Mouse (Mus musculus) kidney, adult 9 months (tissue): ENCODE measurements around the gene Sox5.

Experiments
- DNase-seq: peaks from one replicate; pipeline ENCODE4 v3.0.0; 2022

The Sox5 gene

DNA sequence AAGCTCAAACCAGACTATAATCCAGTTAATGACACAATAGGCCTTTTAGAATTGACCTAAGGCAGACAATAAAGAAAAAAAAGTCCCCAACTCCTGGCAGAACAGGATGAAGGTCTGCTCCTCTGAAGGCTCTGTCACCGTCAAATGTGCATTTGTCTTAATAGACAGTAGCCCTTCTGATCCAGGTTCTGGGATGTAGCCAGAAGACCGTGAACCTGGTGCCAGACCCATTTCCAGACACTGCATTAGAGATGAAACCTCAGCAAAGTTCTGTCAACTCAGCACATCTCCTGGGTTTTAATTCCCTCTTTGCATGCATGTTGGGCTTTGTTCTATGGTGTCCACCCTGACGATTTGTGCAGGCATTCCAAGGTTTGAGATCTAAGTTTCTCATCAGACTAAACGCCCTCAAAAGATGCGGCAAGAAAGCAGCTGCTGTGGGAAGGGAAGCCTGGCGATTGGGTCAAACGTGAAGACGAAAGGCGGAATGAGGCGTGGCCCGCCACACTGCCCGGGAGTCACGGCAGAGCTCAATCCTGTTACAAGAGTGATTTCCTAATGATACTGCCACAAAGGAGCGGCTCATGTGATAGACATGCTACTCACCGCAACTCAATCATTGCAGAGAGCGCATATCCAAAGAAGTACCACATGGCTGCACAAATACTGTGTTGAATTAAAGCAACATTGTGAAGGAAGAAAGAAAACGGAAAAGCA is 394.1 kb downstream of the Sox5 start:
- no peak for DNase-seq

DNA sequence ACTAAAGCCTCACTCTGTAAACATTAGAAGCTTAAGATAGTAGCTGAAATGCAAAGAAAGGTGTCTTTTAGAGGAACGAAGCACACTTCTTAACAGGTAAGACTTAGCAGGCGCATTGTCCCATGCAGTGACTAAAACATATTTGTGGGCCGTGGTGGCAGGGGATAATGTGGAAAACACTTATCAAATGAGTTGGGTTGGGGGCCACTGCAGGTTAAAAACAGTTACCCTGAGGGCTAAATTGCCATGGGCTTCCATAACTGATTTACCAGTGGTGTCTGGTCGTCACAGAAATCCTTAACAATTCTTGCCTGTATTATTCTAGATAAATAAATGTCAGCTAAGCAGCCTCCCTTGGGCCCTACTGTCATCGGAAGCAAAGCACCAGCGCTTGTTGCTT is 401.1 kb downstream of the Sox5 start:
- no peak for DNase-seq

DNA sequence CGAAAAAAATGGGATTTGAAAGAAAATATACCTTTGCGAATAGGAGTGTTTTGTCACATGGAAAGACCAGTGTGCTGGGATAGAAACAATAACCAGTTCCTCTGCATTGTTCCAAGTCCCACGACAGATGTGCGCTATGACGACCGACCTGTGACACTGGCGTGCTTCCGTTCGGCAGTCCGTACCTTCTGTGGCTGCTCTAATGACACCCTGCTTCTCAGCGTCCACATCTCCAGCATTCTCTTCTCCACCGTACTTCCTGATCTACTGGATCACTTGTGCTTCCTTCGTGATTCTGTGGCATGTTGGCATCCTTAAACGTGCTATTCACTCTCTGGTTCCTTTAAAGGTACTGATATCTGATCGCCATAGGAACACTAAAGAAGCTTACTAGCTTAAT is 401.6 kb downstream of the Sox5 start:
- no peak for DNase-seq

DNA sequence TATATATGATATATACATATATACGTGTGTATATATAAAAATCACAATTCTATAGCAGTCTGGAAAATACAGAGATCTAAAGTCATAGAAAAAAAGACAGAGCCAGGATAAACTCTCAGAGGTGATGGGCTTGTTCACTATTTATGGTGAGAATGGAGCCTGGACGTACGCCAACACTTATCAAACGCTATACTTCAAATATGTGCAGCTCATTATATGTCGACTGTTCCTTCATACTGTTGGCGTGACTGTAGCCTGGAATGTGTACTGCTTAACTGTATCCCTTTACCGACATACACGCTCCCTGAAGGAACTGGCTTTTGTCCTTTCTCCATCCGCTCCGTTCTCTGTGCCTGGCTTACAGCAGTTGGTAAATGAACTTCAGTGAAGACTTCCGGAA is 407.0 kb downstream of the Sox5 start:
- DNase-seq: no peak

DNA sequence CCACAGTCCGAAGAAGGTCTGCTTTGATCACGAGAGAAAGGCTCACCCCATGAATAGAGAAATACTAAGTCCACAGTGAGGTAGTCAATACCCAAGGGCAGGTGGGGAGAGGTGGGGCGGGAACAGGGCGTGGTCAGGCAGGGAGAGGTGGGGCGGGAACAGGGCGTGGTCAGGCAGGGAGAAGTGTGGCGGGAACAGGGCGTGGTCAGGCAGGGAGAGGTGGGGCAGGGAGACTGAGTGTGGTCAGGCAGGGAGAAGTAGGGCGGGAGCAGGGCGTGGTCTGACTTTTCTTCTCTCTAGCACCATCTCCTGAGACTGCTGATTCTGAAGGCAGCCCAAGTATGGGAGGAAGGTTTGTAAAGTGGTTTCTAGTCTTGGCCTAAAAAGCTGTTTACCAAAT is 411.1 kb downstream of the Sox5 start:
- no peak for DNase-seq

DNA sequence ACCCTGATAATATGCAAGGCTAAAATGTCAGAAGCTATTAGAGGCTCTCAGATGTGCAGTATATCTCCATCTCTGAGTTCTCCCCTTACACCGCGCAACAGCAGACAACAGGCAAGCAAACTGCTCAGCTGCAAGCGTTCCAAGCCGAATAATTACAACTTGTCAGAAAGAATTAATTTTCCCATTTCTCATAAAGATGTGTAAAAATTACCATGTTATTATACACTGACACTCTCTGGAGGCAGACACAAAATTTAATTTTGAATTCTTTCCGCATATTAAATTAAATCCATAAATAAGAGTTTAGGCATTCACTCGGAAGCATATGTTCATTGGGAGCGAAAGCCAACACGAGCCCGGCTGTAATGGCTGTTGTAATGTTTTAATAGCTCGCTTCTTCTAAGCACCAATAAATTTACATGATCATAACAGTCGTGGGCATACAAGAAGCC is 414.1 kb downstream of the Sox5 start:
- DNase-seq: no peak

DNA sequence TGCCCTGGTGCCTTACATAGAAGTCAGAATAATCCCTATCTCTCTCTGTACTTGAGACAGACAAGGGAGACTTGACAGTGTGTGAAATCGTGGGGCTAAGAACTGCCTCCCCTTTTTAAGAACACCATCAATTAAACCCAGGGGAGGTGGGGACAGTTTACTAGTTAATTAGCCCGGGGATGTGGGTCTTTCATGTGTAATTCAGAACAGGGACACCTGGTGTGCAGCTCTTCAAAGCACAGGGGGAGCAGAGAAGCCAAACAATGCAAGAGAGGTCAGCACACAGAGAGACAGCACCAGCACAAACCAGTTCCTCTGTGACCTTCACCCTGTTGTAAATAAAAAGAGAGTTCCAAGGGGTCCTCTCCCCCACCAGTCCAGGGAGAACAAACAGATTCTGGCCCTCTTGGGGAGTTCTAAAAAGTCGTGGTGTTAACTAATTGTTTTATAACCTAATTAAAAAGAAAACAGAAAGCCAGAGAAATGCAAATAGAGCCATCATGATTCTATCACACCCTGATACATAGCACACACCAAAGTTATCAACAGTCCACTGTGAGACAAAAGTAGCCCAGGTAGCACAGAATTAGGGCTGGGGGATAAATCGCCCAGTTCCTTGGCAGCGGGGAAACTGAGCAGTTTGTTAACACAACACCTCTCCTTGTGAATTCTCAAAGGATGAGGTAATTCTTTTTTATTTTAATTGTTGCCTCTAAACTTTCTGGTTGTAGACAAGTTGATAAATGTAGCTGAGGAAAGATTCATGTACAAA is 420.3 kb downstream of the Sox5 start:
- no peak for DNase-seq

DNA sequence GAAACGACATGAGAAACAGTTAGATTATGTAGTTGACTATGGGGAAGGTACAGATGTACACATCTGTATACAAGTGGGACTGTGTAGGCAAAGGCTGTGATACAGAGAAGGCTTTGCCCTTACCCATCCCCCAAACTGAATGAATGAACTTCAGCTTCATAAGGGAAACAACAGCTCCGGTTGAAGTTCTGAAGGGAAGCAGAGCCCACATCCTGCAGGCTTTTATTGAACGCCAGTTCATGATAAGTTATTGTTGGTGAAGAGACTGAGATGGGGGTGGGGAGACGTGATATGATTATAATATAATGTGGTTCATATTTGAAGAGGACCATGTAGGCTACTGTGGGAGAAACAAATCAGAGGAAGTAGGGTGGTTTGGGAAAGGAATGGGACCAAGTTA is 424.7 kb downstream of the Sox5 start:
- no peak for DNase-seq

DNA sequence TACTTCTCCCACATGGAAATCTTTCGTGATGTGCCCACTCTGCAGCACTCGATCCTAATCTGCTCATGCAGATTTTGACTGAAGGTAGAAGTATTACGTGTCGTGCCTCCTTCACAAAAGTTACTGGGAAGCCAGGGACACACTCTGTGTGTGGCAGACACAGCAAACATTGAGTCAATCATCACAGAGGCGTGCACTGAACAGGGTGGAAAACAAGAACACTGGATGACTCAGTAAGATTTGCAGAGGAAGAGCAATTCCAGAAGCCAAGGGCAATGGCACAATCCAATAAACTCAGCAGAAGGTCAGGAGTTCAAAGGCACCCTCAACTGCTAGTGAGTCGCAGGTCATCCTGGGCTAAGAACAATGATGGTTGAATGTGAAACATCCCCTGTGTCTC is 430.7 kb downstream of the Sox5 start:
- no peak for DNase-seq

DNA sequence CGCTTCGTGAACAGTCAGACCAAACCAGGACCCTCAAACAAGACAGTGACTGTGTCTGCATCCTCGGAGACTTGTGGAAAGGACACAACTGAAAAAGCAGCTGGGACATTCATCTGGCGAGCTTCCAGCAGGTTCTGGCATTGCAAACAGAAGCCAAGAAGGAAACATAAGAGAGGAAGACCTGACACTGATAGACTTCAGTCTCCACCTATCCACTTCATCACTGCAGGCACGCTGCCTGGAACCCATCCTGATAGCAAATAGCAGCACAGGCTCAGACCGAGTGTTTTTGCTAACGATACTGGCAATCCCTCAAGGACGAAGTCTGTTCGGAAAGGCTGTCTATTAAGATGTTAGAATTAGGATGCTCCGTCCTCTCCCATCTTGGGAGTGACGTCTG is 438.4 kb downstream of the Sox5 start:
- no peak for DNase-seq

DNA sequence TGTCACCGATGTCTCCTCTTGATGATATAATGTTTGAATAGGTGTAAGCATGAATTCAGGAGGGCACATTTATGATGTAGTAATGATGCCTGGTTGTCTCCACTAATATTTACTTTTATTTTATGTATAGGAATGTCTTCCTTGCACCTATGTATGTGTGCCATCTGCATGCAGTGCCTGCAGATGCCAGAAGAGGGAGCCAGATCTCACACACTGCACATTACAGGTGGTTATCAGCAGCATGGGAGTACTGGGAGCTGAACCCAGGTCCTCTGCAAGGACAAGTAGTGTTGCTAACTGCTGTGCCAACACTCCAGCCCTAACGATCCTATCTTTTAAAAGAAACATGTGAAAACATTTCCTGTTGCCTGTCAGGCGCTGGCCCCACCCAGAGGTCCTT is 442.2 kb downstream of the Sox5 start:
- DNase-seq: no peak

DNA sequence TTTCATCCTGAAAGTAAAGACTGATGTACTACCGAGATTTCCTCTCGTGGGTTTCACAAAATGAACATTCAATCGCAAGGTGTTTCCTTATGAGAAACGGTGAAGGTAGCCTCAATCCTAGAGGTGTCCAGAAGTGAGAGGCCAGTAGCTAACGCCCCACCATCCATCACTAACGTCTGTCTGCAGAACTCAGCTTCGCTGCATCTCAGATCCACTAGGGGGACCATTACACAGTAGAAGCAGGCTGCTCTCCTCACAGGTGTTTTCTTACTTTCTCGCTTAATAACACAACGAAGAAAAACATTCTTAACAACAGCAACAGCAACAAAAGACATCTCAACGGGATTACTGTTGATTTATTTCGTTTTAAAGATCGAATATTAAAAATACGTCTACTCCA is 442.8 kb downstream of the Sox5 start:
- peak; percentile 6 for DNase-seq

DNA sequence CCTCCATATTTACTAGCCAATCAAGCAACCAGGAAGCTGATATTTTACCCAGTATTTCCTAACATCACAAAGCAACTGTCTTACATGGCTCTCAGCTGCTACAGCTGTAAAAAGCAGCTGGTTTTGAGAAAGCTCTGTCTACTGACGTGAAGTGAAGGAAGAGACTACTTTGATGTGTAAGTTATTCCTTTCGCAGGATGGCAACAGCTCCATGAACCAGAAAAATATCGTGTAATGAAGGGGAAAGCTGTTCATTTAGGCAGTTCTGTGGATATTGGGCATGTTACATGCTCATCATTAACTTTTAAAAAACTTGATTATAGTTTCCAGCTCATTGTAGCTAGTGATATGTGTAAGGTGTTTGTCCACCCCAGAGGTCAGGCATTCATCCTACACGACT is 443.6 kb downstream of the Sox5 start:
- DNase-seq: no peak

DNA sequence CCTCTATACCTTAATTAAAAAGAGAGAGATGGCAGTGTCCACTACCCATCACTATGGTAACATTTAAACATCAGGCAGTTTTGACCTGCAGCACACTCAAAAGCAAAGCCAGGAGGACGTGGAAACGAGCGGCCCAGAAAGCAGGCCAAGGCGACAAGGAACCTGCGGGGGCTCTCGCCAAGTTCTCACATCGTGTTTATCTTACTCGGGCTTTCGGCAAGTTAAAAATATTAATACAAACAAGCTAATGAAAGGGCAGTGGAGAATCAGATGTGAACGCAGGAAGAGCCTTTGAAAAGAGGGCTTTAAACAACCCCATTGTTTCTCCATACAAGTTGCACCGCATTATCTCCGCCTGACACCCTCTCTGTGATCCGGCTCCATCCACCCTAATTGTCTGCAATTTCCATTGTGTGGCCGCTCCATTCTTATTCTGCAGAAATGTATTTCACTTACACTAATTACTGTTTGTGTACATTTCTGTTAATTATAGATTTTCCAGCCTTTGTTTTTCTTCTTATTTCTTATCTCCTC is 444.3 kb downstream of the Sox5 start:
- no peak for DNase-seq

DNA sequence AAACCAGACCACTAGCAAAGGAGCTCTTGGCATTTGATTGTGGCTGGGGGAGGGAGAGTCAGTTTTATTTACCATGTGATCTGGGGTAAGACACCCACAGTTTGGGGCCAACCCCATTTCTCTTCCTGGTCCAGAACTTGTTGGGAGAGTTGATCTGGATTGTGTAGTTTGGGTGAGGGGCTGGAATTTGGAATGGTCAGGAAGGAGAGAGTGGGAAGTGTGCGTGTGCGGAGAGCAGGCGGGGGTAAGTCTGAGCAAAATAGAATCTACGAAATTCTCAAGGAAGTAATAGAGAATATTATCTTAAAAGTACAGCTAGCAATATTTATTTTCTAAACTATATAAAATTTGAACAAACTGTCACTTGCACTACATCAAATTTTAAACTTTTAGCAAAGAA is 445.0 kb downstream of the Sox5 start:
- DNase-seq: no peak

DNA sequence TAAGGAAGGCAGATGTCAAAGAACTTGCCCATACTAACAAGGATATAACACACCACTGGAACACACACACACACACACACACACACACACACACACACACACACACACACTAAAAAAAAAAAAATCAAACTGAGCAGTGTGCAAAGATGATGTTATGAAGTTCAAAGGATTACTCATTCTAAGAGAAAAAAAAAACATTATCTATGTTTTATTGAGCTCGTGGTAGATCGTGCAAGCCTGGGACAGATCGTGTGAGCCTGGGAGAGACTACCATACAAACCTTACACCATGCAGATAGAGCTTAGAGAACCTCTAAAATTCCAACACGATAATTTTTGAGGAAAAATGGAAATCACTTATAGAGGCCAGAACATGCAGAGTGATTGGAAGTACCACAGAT is 448.6 kb downstream of the Sox5 start:
- no peak for DNase-seq

DNA sequence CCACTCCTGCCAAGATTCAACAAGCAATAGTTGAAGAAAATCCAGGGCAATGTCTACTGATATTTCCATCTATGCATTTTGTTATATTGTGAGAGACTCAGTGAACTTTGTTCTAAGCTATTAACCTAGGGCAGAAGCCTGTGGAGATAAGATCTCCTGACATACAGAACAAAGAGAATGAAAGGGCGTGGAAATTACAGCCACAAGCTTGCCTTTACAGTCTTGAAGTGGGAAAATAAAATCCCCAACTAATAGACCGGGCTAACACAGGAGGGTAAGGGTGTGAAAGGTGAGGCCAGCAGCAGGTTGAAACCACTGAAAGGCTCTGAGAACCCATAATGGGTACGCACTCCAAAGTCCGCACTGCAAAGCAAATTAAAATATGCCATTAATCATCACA is 449.8 kb downstream of the Sox5 start:
- DNase-seq: no peak

DNA sequence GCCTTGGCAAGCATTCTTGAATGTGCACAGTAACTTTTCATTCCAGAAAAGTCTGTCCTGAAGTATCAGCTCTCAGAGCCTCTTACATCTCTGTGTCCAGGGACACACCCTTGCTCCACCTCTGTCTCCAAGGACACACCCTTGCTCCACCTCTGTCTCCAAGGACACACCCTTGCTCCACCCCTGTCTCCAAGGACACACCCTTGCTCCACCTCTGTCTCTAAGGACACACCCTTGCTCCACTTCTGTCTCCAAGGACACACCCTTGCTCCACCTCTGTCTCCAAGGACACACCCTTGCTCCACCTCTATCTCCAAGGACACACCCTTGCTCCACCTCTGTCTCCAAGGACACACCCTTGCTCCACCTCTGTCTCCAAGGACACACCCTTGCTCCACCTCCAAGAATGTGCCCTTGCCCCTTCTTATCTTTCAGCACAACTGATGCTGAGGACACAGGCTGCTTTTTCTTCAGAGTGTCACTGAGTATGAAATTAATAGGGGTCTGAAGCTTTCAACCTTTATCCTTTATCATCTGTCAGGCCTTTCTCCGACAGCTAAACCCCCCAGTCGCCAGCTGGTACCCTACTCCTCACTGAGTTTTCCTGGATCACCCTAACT is 452.4 kb downstream of the Sox5 start:
- no peak for DNase-seq

DNA sequence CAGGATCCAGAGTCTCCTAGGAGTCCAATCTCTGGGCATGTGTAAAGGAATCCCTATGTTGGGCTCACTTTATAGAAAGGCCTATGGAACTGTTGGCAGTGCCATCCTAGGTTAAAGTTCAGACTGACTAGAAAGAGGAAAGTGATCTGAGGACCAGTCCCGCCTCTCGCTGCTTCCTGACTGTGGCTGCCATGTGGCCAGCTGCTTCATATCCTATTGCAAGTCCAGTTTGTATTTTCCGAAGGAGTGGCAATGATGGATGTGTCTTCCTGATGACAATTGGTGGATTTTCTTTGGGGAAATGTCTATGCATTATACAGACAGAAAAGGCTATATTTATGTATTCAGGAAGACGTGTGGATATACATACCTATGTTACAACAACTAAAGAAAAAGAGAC is 453.0 kb downstream of the Sox5 start:
- DNase-seq: no peak

DNA sequence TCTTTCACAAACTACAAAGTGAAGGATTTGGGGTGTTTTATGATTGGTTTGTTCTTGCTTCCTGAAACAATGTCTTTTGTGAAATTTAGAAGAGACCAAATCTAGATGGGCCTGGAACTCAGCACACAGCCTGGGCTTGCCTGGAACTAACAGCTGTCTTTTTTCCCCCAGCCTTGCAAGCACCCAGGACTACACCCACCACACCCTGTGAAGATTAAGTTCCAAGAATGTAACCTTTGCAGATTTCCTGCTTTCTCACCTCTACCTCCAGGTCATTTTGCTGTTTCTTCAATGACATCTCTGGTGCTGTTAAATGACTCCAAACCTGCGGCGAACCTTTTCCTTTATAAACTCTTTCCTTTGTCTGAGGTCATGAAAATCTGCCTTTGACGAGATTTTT is 455.0 kb downstream of the Sox5 start:
- no peak for DNase-seq

DNA sequence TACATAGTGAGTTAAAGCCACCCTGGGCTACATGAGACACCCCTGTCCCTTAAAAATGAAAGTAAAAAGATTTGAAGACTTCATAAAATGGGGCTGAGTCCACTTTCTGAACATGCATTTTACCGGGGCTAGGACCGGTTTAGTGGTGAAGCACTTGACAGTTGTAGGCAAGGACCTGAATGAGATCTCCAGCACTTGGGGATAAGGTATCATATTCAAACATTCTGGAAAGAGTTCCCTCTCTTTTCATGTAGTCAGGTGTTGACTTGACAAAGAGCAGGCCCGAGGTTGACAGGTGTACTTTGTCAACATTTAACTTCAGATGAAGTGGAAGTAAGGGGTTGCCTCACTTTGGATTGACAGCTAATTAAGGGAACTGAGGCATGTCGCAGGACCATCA is 458.4 kb downstream of the Sox5 start:
- no peak for DNase-seq

DNA sequence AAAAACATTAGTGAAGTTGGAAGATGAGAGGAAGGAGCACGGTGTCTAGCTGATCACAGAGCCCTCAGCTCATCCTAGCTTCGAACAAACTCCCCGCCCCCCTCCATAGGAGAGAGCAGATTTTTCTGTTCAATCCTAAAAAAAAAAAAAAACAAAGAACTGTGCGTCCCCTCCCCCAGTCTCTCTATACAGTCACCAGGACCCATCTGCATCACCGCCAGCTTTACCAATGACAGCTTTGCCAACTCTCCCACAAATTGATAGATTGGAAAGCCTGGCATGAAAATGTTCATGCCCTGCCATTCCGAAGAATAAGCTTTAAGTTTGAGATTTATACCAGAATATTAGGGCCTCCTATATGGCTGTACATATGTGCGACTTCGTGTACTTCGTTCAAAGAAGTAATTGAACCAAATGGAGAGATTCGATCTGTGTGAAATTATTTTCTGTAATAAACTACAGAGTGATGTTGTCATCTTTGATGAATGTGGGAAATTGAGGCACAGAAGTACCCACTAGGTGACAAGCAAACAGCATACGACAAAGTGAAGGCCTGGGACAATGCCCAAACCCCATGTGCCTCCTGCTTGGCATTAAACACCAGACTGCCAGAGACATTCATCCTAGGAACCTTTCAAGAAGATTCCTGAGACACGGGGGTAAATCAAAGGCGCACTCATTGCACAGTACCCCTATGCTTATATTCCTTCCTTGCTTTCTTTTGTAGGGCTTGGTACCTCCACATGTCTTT is 459.3 kb downstream of the Sox5 start:
- DNase-seq: no peak

DNA sequence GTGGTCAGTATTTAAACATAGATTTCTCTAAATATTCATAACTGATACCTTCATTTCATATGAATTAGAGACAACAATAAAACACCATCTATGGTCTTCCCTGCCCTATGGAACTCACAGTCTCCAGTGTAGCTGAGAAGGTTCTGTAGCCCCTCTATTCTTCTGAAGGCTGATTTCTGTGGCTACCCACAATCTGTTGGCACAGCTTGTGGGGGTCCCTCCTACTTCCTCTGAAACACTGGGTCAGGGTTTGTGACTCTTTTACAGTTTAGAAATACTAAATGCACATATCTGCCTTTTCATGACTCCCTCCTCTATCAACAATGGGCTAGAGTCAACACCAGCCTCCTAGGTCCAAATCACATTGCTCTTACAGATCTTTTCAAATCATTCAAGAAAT is 461.4 kb downstream of the Sox5 start:
- no peak for DNase-seq
